ENCODE assay signal across 8 mouse cellular contexts in the genomic region with DNA sequence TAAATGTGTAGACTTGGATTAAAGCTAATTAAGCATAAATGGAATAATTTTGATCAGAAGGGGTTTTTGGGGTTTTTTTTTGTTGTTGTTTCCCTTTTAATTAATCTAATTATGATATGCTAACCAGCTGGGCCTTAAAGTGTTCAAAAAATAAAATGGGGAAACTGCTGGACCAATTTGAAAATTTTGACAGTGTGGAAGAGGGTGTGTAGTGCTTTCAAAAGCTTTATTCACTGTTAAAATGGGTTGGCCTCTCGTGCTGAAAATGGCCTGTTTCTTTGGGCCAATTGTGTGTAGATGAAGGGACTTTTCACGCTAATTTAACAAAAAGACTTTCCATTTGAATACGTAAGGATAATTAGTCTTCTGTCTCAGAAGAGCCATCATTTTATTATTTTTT.
A peak's percentile ranks its signal among the peaks of the same experiment; 100 is the strongest.
DNase-seq lines count a peak whose midpoint lies in the region; ATAC-seq and TF ChIP-seq lines count a peak whose summit lies in the region.

No protein-coding gene starts in this region.

- H3K9ac ChIP-seq in kidney, embryonic 14.5 days (ENCODE audit: low read depth, low read length), result peak overlapping the region; percentile 67; the same call in 1 of the 2 replicates
- H3K9ac ChIP-seq in intestine, embryonic 14.5 days (ENCODE audit: low read length), result peak overlapping the region; percentile 94

- peaks cover 66% of the 10 kb centered on the region for H3K79me2 ChIP-seq in myocyte (ENCODE audit: control insufficient read depth, insufficient read depth)

- H3K4me3 ChIP-seq in kidney, embryonic 14.5 days (ENCODE audit: low read length), result peak overlapping the region; percentile 55
- peak overlapping the region; percentile 36; the same call in 1 of the 2 replicates for H3K4me3 ChIP-seq in cortical plate, adult 2 months (ENCODE audit: insufficient read depth, low read length)
- peak overlapping the region; percentile 88 for H3K4me3 ChIP-seq in intestine, embryonic 14.5 days (ENCODE audit: low read depth, low read length)
- H3K4me3 ChIP-seq in myocyte, result peak overlapping the region; percentile 61

- H3ac ChIP-seq in myocyte (ENCODE audit: control insufficient read depth, insufficient read length), result no peak overlapping the region

- no peak overlapping the region for H3K27ac ChIP-seq in kidney, embryonic 14.5 days (ENCODE audit: low read depth, low read length)
- H3K27ac ChIP-seq in cortical plate, adult 2 months (ENCODE audit: insufficient read depth, low read length), result no peak overlapping the region
- no peak overlapping the region for H3K27ac ChIP-seq in intestine, embryonic 14.5 days (ENCODE audit: low read depth)

- no peaks in the 10 kb centered on the region for H3K9me3 ChIP-seq in kidney, embryonic 14.5 days (ENCODE audit: control insufficient read depth, low read length)
- H3K9me3 ChIP-seq in intestine, embryonic 14.5 days (ENCODE audit: control insufficient read depth, low read length), result no peaks in the 10 kb centered on the region

- no peaks in the 10 kb centered on the region for H3K27me3 ChIP-seq in kidney, embryonic 14.5 days (ENCODE audit: control insufficient read depth, insufficient read depth, low read length)
- no peaks in the 10 kb centered on the region for H3K27me3 ChIP-seq in intestine, embryonic 14.5 days (replicated peaks; ENCODE audit: control insufficient read depth, insufficient read depth, low read length)
- no peaks in the 10 kb centered on the region for H3K27me3 ChIP-seq in myocyte (ENCODE audit: control insufficient read depth, insufficient read depth, insufficient read length)

- H3K4me1 ChIP-seq in kidney, embryonic 14.5 days (ENCODE audit: control insufficient read depth, insufficient read depth, low read length), result peaks cover 17% of the 10 kb centered on the region; the same call in 1 of the 2 replicates
- H3K4me1 ChIP-seq in cortical plate, adult 2 months (ENCODE audit: control insufficient read depth, insufficient read depth, low read length), result peaks cover 10% of the 10 kb centered on the region
- peaks cover 32% of the 10 kb centered on the region for H3K4me1 ChIP-seq in intestine, embryonic 14.5 days (replicated peaks; ENCODE audit: control insufficient read depth, insufficient read depth, low read length)

- no peak for TF ChIP-seq POLR2A in cortical plate, adult 2 months (IDR thresholded peaks at IDR 0.05; ENCODE audit: extremely low read depth, insufficient read depth, low read length)
- TF ChIP-seq POLR2A in myocyte (IDR thresholded peaks at IDR 0.05; ENCODE audit: insufficient read length, low read depth), result no peak

- no peak for DNase-seq in kidney, postnatal 36 days
- no peak for DNase-seq in intestine, embryonic 14.5 days (ENCODE audit: low spot score)
- DNase-seq in thymus, postnatal 36 days, result no peak
- DNase-seq in cerebellum, postnatal 4 days (ENCODE audit: low spot score in 2 of 2), result no peak
- DNase-seq in gastrocnemius, postnatal 10 days, result no peak

- ATAC-seq in kidney, embryonic 14.5 days (ENCODE audit: low FRiP score, low TSS enrichment), result no peak
- ATAC-seq in intestine, embryonic 14.5 days (replicated peaks; ENCODE audit: low FRiP score, low TSS enrichment, low read depth), result no peak

- WGBS in kidney, embryonic 14.5 days, result 14% methylated on average over 3 of the region's 3 CpGs
- WGBS in intestine, embryonic 14.5 days, result 16% methylated on average over 3 of the region's 3 CpGs

- H3K4me2 ChIP-seq in kidney, embryonic 14.5 days (replicated peaks; ENCODE audit: low read depth, low read length), result peak overlapping the region; percentile 50
- peak overlapping the region; percentile 74 for H3K4me2 ChIP-seq in intestine, embryonic 14.5 days (ENCODE audit: low read length)
- peak overlapping the region; percentile 76 for H3K4me2 ChIP-seq in myocyte (ENCODE audit: low read depth)

- H3K36me3 ChIP-seq in kidney, embryonic 14.5 days (ENCODE audit: control insufficient read depth, insufficient read depth, low read length), result no peaks in the 10 kb centered on the region
- H3K36me3 ChIP-seq in intestine, embryonic 14.5 days (ENCODE audit: control insufficient read depth, insufficient read depth, low read length), result no peaks in the 10 kb centered on the region
- H3K36me3 ChIP-seq in myocyte (ENCODE audit: control insufficient read depth, insufficient read depth), result no peaks in the 10 kb centered on the region

- TF ChIP-seq CTCF in cortical plate, adult 2 months (IDR thresholded peaks at IDR 0.05; ENCODE audit: extremely low read depth, insufficient read depth, low read length), result no peak

TF ChIP-seq in myocyte, 11 proteins besides CTCF, POLR2A, EP300 and RAD21:
- TF ChIP-seq REST (IDR thresholded peaks at IDR 0.05; ENCODE audit: insufficient read depth, insufficient read length) (no peak), TCF3 (IDR thresholded peaks at IDR 0.05; ENCODE audit: insufficient read length, low read depth) (no peak), MYOG (IDR thresholded peaks at IDR 0.05; ENCODE audit: control insufficient read depth in 1 of 3, insufficient read depth in 1 of 3, insufficient read length in 2 of 3, low read depth in 2 of 3) (no peak), TCF12 (IDR thresholded peaks at IDR 0.05; ENCODE audit: insufficient read depth, poor library complexity, severe bottlenecking) (no peak), MAX (IDR thresholded peaks at IDR 0.05; ENCODE audit: low read depth) (no peak), SRF (IDR thresholded peaks at IDR 0.05; ENCODE audit: control insufficient read depth, insufficient read length, low read depth) (no peak), CEBPB (IDR thresholded peaks at IDR 0.05; ENCODE audit: insufficient read depth, poor library complexity, severe bottlenecking) (no peak), POLR2AphosphoS2 (IDR thresholded peaks at IDR 0.05; ENCODE audit: insufficient read length, low read depth) (no peak), USF1 (IDR thresholded peaks at IDR 0.05; ENCODE audit: low read depth) (no peak), MYOD1 (IDR thresholded peaks at IDR 0.05; ENCODE audit: control insufficient read depth in 1 of 3, insufficient read length in 2 of 3, low read depth in 2 of 3) (no peak), E2F4 (IDR thresholded peaks at IDR 0.05; ENCODE audit: insufficient read depth) (no peak)

Comparison
In these comparisons a context has a peak if more than half of its experiments do, and no peak if none do; other contexts are left out.
1. H3K4me3 ChIP-seq: peak in every context shown above with its lines; median percentile 88 in intestine, embryonic 14.5 days; 61 in myocyte; 55 in kidney, embryonic 14.5 days; 36 in cortical plate, adult 2 months.